Mouse (Mus musculus): ENCODE results near the gene Ccn6.

DNA sequence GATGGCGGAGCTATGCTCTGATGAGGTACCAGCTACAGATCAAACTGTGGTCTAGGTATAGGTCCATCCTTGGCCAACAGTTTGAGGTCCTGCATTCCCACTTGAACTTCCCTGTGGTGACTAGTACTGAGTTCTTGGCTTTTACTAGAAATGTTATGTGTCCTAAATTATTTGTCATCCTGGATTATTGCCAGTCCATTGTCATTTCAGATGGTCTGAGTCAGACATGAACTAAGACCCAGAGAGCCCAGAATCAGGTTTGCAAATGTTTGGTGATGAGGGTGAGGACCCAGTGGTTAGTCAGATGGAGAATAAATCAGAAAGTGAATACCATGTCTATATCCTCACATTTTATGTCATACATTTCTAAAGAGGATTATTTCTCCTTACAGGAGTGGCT is 6.3 kb downstream of the Ccn6 start:
- TF ChIP-seq GATA1 (IDR thresholded peaks at IDR 0.05; ENCODE audit: borderline replicate concordance, low read length) (no peak), FLI1 (IDR thresholded peaks at IDR 0.05; ENCODE audit: low read length) (no peak)

Data from megakaryocyte, embryonic 14.5 days (primary cell).